Mouse (Mus musculus) adrenal gland, adult 18-20 months (tissue): Measurements from ENCODE around the gene Vav3. TPM values are rescaled to one million over a fixed set of nuclear protein-coding genes. Genes with fewer than 3 reads are reported as not detected.

Experiments used
- DNase-seq, 2 experiments: peaks; one replicate each; pipeline ENCODE4 v3.0.0; 2021 to 2022; ENCODE audit warnings: low spot score in 2 of 2
- total RNA-seq, 2 experiments: library from RNA; stranded (reverse); gene quantifications; 1 replicate in 1 of 2; 2 replicates in 1 of 2; pipeline ENCODE4 v1.2.3; 2021

Gene Vav3
- total RNA-seq, 2 experiments from 2014 or later = 4.0 to 6.1 TPM

- DNase-seq = no peak
Measured at GRCm38 (mm10) chr3:109496461-109496860, 156.0 kb downstream of the Vav3 start.

GRCm38 (mm10) chr3:109497074-109497473 is 156.6 kb downstream of the Vav3 start:
- no peak for DNase-seq

GRCm38 (mm10) chr3:109499861-109500456 is 159.5 kb downstream of the Vav3 start:
- DNase-seq = no peak

- no peak for DNase-seq
Measured at GRCm38 (mm10) chr3:109509784-109510183, 169.3 kb downstream of the Vav3 start.

- no peak for DNase-seq
Measured at GRCm38 (mm10) chr3:109511849-109512248, 171.4 kb downstream of the Vav3 start.

DNA sequence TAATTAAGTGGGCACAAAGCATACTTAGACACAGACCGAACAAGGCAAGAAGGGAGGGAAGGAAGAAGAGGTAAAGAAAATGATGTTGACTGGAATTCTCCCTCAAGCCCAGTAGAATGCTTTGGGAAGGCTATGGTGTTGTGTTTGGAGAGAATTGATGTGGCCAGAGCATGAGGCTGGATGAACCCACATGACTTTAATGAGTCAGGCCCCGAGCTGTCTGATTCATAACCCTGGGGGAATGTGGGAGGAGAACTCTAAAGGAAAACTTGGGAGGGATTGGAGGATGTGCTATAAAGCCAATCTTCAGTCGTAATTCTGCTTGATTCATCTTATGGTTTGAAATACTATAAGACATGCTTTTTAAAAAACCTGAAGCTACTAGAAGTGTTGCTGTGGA is 175.0 kb downstream of the Vav3 start:
- no peak for DNase-seq

DNA sequence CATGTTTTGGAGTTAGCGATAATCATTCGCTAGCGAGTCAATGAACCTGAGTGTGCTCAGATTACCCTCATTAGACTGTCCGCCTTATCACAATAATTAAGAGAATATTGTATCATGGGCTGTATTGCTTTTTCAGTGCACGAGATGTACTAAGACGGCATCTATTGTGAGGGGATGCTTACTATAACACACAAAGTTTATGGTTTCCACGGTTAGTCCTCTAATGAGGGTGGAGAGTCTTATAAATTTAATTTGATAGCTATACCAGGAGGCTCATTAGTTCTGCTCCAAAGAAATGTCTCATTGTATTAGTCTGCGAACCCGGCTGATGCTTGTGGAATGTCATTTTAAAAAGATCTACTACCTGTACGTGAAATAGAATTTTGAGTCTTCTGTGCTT is 175.9 kb downstream of the Vav3 start:
- DNase-seq = no peak

- no peak for DNase-seq
Measured at GRCm38 (mm10) chr3:109522115-109522514, 181.7 kb downstream of the Vav3 start.

GRCm38 (mm10) chr3:109525825-109526224 is 185.4 kb downstream of the Vav3 start:
- no peak for DNase-seq

GRCm38 (mm10) chr3:109526246-109526645 is 185.8 kb downstream of the Vav3 start:
- DNase-seq = peak; percentile 79

GRCm38 (mm10) chr3:109526651-109527050 is 186.2 kb downstream of the Vav3 start:
- DNase-seq = no peak

DNA sequence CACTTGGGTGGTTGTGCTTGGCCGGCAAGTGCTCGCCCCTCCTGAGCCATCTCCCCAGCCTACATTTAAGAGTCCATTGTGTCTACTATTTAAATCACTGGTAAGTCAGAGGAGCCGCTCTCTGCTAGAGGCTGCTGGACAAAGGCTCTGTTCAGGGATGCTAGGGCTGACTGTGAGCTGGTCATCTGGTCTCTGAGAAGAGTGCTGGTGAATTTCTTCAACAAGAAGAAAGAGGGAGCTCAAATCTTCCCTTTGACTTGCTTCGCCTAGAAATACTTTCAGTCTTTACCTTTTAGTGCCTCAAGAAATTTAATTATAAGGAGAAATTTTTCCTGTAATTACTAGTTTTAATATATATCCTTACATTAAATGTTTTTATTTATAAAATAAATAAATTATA is 188.2 kb downstream of the Vav3 start:
- DNase-seq = no peak

DNA sequence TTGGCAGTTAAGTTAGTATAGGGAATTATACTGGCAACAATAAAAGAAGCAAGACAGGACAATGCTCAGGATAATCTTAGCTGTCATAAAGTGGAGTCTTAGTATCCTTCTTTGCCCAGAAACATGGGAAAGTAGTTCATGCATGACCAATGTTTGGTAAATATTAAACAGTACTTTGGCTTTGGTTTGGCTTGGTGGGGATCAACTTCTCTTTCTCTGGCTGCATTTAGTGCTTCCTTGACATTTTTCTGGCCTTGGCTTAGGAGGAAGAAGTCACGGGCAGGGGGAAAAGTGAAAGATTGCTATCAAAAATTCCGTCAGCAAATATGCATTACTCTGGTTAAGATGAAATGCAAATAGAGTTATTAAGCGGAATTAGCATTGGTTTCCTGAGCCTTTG is 197.2 kb downstream of the Vav3 start:
- no peak for DNase-seq

DNA sequence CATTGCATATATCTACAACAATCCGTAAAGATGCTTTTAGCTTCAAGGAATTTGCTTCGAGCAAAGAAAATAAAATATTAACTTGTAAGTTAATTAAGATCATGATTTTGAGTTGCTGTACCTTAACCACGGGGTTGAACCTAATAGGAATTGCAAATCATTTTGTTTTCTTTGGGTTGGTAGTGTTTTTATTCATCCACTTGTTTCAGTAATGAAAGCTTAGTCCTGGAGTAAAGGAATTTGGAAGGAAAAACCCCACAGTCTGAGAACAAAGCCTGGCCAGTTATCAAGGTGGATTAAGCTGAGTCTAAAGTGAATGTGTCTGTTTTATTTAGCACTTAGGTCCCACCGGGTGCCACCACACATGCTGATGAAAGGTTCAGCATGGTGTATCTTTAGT is 199.6 kb downstream of the Vav3 start:
- no peak for DNase-seq

- no peak for DNase-seq
Measured at GRCm38 (mm10) chr3:109544476-109545221, 204.2 kb downstream of the Vav3 start.

DNA sequence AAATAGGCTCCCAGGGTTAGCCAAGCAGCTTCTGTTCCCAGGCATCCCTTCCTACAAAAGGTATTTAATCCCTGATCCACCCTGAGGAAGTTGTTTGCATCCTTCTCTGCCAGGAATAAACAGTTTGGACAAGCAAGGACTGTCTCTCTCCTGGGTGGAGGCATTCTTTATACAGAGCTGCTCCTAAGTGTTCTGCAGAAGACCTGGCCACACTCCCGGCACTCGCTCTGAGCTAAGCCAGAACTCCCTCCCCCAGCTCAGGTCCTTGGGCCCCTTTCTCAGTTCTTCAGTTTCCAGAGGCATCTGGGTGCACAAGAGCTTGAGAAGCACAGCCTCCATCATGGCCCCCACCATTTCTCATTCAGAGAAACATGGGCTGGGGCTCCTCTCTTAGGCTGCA is 216.9 kb downstream of the Vav3 start:
- DNase-seq = no peak

DNA sequence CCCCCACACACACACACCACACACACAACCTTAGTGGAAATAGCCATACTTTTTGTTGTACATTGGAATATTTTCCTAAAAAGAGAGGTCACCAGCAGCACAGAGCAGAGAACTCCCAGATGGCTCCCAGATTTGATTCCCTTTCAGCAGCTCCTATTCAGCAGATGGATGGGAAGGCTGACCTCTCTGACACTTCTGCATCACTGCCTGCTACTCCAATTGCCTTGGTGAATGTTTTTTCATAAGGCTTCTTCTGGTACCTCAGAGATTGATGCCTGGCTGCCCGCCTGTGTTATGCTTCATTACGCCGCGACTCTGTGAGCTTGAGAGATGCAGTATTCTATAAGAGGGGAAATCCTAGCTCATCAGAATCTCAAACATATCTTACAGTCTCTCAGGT is 220.8 kb downstream of the Vav3 start:
- no peak for DNase-seq

DNA sequence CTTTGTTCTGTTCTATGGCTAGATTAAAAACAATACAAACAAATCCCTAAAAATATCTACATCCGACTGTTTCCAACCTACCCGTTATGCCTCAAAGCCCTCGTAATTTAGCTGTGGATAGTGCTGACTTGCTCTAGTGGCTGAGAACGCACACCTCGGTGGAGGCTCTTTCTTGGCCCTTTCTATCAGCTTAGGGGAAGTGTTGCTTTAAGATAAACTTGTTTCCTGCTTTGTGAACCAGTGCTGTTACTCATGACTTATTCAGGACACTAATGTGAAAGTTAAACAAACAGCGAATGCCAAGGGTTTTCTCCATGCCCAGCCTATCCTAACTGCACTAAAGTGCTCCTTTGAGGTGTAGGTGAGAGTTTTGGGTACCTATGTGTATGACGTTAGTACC is 221.3 kb downstream of the Vav3 start:
- no peak for DNase-seq

- no peak for DNase-seq
Measured at GRCm38 (mm10) chr3:109562268-109562667, 221.8 kb downstream of the Vav3 start.

GRCm38 (mm10) chr3:109564443-109564842 is 224.0 kb downstream of the Vav3 start:
- no peak for DNase-seq

DNA sequence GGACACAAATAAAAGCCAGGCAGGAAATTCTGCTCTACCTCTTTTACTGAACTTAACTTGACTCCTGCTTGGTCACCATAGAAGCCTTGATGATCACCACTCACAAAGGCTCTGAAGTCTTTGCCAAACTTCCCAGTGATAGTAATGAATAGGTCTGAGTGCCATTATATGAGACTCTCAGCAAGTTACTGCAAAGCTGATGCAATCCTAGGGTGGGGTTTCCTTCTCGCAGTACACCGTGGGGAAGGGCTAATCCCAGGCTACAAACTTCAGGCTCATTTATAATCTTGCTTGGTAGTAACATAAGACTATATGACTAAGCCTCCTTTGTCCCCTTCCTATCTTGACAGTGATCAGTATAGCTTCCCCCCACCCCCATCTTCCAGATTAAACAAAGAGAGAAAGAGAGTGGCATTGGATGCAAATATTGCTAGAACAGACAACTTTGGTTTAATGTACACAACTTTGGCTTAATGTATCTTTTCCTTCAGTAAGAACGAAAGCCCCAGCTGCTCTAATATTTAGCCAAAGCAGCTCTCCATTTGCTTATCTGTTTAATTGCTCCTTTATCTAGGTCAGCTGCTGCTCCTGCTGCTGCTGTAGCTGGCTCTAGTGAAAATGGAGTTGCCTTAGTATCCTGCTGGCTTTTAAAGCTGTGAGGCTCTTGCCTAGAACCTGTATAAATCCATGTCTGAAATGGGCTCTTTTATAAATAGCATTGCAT is 228.3 kb downstream of the Vav3 start:
- DNase-seq = no peak

- DNase-seq = no peak
Measured at GRCm38 (mm10) chr3:109571483-109571882, 231.0 kb downstream of the Vav3 start.
